Mouse (Mus musculus) heart, embryonic 15.5 days (tissue): ENCODE measurements around the gene Mroh2a. TPM values are rescaled to one million over a fixed set of nuclear protein-coding genes. Genes with fewer than 3 reads are reported as not detected.
A peak's percentile ranks its signal among the peaks of the same experiment; 100 is the strongest.

Source experiments
- ATAC-seq: fragments of 200-750 bp; cut with Nextera tagmentation; replicated peaks from 2 replicates; pipeline ENCODE4 v1.8.0; 2017; ENCODE audit warnings: low read depth, moderate TSS enrichment; ENCODE audit not compliant: insufficient number of reproducible peaks, insufficient read depth, low FRiP score
- H3K27ac ChIP-seq: fragments of 300-500 bp; sonication (generic); 2 replicates; pipeline ENCODE4 v1.5.1; 2015; ENCODE audit warnings: mild to moderate bottlenecking, inconsistent platforms
- H3K27me3 ChIP-seq: fragments of 300-500 bp; sonication (generic); 2 replicates; pipeline ENCODE4 v1.6.1; 2015; ENCODE audit warnings: inconsistent platforms
- H3K36me3 ChIP-seq: fragments of 300-500 bp; sonication (generic); 2 replicates; pipeline ENCODE4 v1.6.1; 2015; ENCODE audit warnings: mild to moderate bottlenecking, inconsistent platforms
- H3K4me1 ChIP-seq: fragments of 300-500 bp; sonication (generic); replicated peaks from 2 replicates; pipeline ENCODE4 v1.6.1; 2015; ENCODE audit warnings: inconsistent platforms
- H3K4me2 ChIP-seq: fragments of 300-500 bp; sonication (generic); 2 replicates; pipeline ENCODE4 v1.6.1; 2015; ENCODE audit warnings: inconsistent platforms, mild to moderate bottlenecking, moderate library complexity
- H3K4me3 ChIP-seq: fragments of 300-500 bp; sonication (generic); 2 replicates; pipeline ENCODE4 v1.5.1; 2015; ENCODE audit warnings: mild to moderate bottlenecking, inconsistent platforms
- H3K9ac ChIP-seq: fragments of 300-500 bp; sonication (generic); 2 replicates; pipeline ENCODE4 v1.6.1; 2015; ENCODE audit warnings: mild to moderate bottlenecking, inconsistent platforms
- H3K9me3 ChIP-seq: fragments of 300-500 bp; sonication (generic); replicated peaks from 2 replicates; pipeline ENCODE4 v1.6.1; 2016; ENCODE audit warnings: inconsistent platforms
- WGBS: fragments of 180-500 bp; shearing (Covaris S2); methylation state at CpG from one replicate; pipeline ENCODE4 v1.1.7; 2015; ENCODE audit warnings: mixed read lengths; 5-methylcytosine and 5-hydroxymethylcytosine counted together
- polyA plus RNA-seq: library from polyadenylated mRNA; unstranded; fragments of >200 nt; fragmentation: Nextera tagmentation; extraction: Ambion mirVana; gene quantifications from 2 replicates; pipeline ENCODE4 v1.2.1, GENCODE M21; 2015

Mroh2a gene
- polyA plus RNA-seq, 1 experiment from 2014 or later, result 0.60 TPM

GRCm38 (mm10) chr1:88289917-88290316 lies 63.1 kb downstream of the Mroh2a start:
- ATAC-seq, result no peak
- H3K9me3 ChIP-seq, result peaks cover under 1% of the 10 kb centered on the region; the same call in 1 of the 2 replicates
- H3K27ac ChIP-seq, result no peak overlapping the region
- H3K9ac ChIP-seq, result no peak overlapping the region
- H3K36me3 ChIP-seq, result no peaks in the 10 kb centered on the region
- H3K4me1 ChIP-seq, result no peaks in the 10 kb centered on the region
- no peaks in the 10 kb centered on the region for H3K27me3 ChIP-seq
- no peak overlapping the region for H3K4me2 ChIP-seq
- H3K4me3 ChIP-seq, result no peak overlapping the region
- WGBS, result 33% methylated on average over 4 of the region's 4 CpGs

DNA sequence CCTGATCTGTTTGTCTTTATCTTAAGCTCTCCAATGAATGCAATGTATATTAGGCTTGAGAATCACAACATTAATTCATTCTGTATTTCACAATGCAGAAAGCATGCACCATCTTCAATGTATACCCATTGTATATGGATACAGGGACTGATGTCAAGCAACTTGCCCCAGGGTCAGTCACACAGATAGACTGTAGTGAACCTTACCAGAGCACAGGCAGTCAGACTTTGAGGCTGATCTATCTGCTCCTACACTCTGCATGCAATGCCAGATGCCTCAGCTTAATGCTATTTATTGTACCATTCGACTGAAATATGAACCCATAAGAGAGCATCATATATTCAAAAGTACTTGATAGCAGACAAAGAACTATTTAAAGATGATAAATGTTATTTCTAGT lies 63.7 kb downstream of the Mroh2a start:
- H3K9me3 ChIP-seq, result peaks cover 2% of the 10 kb centered on the region
- H3K36me3 ChIP-seq, result no peaks in the 10 kb centered on the region
- no peaks in the 10 kb centered on the region for H3K27me3 ChIP-seq
- H3K4me1 ChIP-seq, result no peaks in the 10 kb centered on the region
- no peak overlapping the region for H3K4me2 ChIP-seq
- no peak overlapping the region for H3K9ac ChIP-seq
- no peak for ATAC-seq
- WGBS, result 61% methylated on average over 1 of the region's 1 CpGs
- H3K4me3 ChIP-seq, result no peak overlapping the region
- H3K27ac ChIP-seq, result no peak overlapping the region

- no peak for ATAC-seq
- H3K36me3 ChIP-seq, result no peaks in the 10 kb centered on the region
- H3K9me3 ChIP-seq, result peaks cover 9% of the 10 kb centered on the region
- WGBS, result 53% methylated on average over 3 of the region's 3 CpGs
- H3K4me3 ChIP-seq, result no peak overlapping the region
- H3K9ac ChIP-seq, result no peak overlapping the region
- no peak overlapping the region for H3K4me2 ChIP-seq
- H3K4me1 ChIP-seq, result no peaks in the 10 kb centered on the region
- H3K27ac ChIP-seq, result no peak overlapping the region
- H3K27me3 ChIP-seq, result no peaks in the 10 kb centered on the region
Observed at GRCm38 (mm10) chr1:88291409-88292005, 64.7 kb downstream of the Mroh2a start.

DNA sequence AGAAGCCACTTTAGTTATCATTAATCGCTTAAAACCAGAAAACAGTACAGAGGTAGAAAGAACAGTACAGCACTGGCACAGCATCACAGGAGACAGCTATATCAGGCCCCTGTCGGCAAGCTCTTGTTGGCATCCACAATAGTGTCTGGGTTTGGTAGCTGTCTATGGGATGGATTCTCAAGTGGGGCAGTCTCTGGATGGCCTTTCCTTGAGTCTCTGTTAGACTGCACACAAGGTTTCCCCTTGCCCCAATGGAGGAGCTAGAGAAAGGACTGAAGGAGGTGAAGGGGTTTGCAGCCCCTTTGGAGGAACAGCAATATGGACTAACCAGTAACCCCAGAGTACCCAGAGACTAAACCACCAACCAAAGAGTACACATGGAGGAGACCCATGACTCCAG lies 65.3 kb downstream of the Mroh2a start:
- Histone ChIP-seq H3K4me2 (no peak overlapping the region), H3K27ac (no peak overlapping the region), H3K27me3 (no peaks in the 10 kb centered on the region), H3K36me3 (no peaks in the 10 kb centered on the region), H3K4me1 (no peaks in the 10 kb centered on the region), H3K9me3 (peaks cover 9% of the 10 kb centered on the region), H3K9ac (no peak overlapping the region), H3K4me3 (no peak overlapping the region)
- ATAC-seq, result no peak
- 43% methylated on average over 2 of the region's 2 CpGs for WGBS

- peaks cover 13% of the 10 kb centered on the region for H3K9me3 ChIP-seq
- no peak overlapping the region for H3K4me3 ChIP-seq
- no peak for ATAC-seq
- H3K27ac ChIP-seq, result no peak overlapping the region
- H3K4me1 ChIP-seq, result no peaks in the 10 kb centered on the region
- H3K27me3 ChIP-seq, result no peaks in the 10 kb centered on the region
- no peak overlapping the region for H3K9ac ChIP-seq
- H3K36me3 ChIP-seq, result no peaks in the 10 kb centered on the region
- 16% methylated on average over 1 of the region's 1 CpGs for WGBS
- H3K4me2 ChIP-seq, result no peak overlapping the region
Observed at GRCm38 (mm10) chr1:88294650-88295049, 67.9 kb downstream of the Mroh2a start.

DNA sequence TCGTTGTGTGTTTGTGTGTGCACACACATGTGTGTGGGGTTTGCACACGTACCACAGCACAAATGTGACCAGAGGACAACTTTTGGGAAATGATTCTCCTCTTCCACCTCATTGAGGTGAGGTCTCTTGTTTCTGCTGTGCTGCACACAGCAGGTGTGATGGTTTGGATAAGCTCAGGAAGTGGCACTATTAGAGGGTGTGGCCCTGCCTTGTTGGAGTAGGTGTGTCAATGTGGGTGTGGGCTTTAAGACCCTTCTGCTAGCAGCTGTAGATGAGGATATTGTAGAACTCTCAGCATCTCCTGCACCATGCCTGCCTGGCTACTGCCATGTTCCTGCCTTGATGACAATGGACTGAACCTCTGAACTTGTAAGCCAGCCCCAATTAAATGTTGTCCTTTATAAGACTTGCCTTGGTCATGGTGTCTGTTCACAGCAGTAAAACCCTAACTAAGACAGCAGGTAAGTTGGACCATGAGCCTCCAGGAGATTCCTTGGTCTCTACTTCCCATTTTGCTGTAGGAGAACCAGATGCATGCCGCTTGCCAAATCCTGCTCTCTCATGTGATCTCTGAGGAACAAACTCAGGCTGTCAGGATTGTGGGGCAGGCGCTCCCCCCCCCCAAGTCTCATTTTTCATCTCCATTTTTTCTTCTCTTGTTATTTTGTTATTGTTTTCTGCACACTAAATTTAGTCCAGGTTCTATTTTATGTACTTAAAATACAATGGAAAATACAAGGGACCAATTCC lies 69.6 kb downstream of the Mroh2a start:
- no peak overlapping the region for H3K4me2 ChIP-seq
- H3K36me3 ChIP-seq, result no peaks in the 10 kb centered on the region
- no peaks in the 10 kb centered on the region for H3K27me3 ChIP-seq
- H3K9me3 ChIP-seq, result peaks cover 26% of the 10 kb centered on the region
- no peak overlapping the region for H3K9ac ChIP-seq
- 0 out of 2 replicates have a peak, but pooled peaks have one; percentile 7 for ATAC-seq
- 65% methylated on average over 4 of the region's 4 CpGs for WGBS
- no peaks in the 10 kb centered on the region for H3K4me1 ChIP-seq
- no peak overlapping the region for H3K27ac ChIP-seq
- H3K4me3 ChIP-seq, result no peak overlapping the region

DNA sequence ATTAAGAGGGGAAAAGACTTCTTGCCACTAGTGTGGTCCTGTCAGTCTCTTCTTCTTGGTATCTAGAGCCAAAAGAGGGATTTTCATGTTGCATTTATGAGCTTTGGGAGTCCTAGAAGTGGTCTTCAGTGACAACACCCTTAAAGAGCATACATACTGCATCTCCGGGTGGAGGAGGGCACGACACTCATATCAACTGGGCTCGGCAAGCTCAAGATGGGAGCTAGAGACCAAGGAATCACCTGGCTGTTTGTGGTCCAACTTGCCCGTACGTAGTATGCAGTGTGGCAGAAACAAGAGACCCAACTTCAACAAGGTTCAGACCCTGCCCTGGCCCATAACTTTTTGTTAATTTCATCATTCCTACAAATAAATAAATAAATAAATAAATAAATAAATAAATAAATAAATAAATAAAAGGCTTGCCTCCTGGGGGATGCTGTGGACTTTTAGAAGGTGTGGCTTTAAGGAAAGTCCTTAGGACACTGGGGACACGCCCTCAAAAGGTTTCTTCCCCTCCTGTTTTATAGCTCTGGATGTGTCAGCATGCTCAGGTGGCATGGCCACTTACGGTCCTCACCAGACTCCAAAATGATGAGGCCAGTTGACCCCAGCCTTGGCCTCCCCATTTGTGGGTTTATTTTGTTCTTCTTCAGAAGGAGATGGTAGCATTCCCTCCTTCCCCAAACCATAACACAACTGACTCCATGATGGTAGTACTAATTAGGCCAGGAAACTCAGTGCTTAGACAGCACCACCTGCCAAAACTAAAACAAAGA lies 70.9 kb downstream of the Mroh2a start:
- Histone ChIP-seq H3K4me3 (no peak overlapping the region), H3K9ac (no peak overlapping the region), H3K9me3 (peaks cover 26% of the 10 kb centered on the region), H3K27ac (no peak overlapping the region), H3K4me2 (no peak overlapping the region), H3K27me3 (no peaks in the 10 kb centered on the region), H3K4me1 (no peaks in the 10 kb centered on the region), H3K36me3 (no peaks in the 10 kb centered on the region)
- ATAC-seq, result no peak
- WGBS, result 59% methylated on average over 7 of the region's 7 CpGs

- H3K9me3 ChIP-seq, result peaks cover 29% of the 10 kb centered on the region
- no peaks in the 10 kb centered on the region for H3K36me3 ChIP-seq
- H3K27ac ChIP-seq, result no peak overlapping the region
- no peak for ATAC-seq
- no peaks in the 10 kb centered on the region for H3K27me3 ChIP-seq
- no peak overlapping the region for H3K4me2 ChIP-seq
- no peaks in the 10 kb centered on the region for H3K4me1 ChIP-seq
- H3K4me3 ChIP-seq, result no peak overlapping the region
- 56% methylated on average over 4 of the region's 4 CpGs for WGBS
- no peak overlapping the region for H3K9ac ChIP-seq
Observed at GRCm38 (mm10) chr1:88298686-88299528, 72.1 kb downstream of the Mroh2a start.

GRCm38 (mm10) chr1:88299529-88299945 lies 72.8 kb downstream of the Mroh2a start:
- H3K9me3 ChIP-seq, result peaks cover 35% of the 10 kb centered on the region
- no peak for ATAC-seq
- no peak overlapping the region for H3K4me3 ChIP-seq
- no peaks in the 10 kb centered on the region for H3K27me3 ChIP-seq
- H3K4me2 ChIP-seq, result no peak overlapping the region
- 70% methylated on average over 2 of the region's 2 CpGs for WGBS
- no peak overlapping the region for H3K9ac ChIP-seq
- H3K4me1 ChIP-seq, result no peaks in the 10 kb centered on the region
- H3K36me3 ChIP-seq, result no peaks in the 10 kb centered on the region
- no peak overlapping the region for H3K27ac ChIP-seq

DNA sequence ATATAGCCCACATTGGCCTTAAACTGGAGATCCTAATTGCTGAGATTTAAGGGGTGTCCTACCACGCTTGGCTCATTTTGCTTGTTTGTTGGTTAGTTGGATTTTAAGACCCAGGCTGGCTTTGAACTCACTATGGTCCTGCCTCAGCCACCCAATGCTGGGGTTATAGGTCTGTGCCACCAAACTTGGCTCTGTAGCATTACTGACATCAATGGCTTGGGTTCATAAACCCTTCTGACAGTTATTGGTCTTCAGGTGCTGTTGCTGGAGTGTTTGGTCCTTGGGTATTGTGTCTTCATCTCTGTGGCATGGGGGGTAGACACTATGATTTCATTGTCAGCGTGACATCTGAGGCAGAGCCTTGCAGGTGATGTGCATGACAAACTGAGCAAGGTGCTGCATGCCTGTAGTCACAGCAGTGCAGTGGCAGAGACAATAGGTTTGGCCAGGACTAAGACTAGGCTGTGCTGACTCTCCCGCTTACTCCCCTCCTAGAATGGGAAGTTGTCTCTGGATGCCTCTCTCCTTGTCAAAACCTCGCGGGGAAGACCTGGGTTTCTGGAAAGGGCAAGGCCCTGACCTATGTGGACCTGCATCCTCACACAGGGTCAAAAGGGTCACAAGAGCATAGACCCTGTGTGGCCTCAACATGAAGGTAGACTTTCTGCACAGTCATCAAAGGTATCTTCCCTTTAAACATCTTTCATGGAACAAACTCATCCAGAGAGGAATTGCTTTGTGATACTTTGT lies 73.7 kb downstream of the Mroh2a start:
- Histone ChIP-seq H3K4me1 (no peaks in the 10 kb centered on the region), H3K9me3 (peaks cover 34% of the 10 kb centered on the region), H3K27me3 (no peaks in the 10 kb centered on the region), H3K4me3 (no peak overlapping the region), H3K9ac (no peak overlapping the region), H3K27ac (no peak overlapping the region), H3K4me2 (no peak overlapping the region), H3K36me3 (no peaks in the 10 kb centered on the region)
- 35% methylated on average over 5 of the region's 5 CpGs for WGBS
- ATAC-seq, result 0 out of 2 replicates have a peak, but pooled peaks have one; percentile 3
